Mouse (Mus musculus): ENCODE measurements around the gene Tmprss6.

- TF ChIP-seq CTCF (IDR thresholded peaks at IDR 0.05; ENCODE audit: borderline replicate concordance, control insufficient read depth, extremely low read depth, insufficient read depth, low read length, poor library complexity) = no peak; the same call in 1 of the 2 replicates
- no peak for TF ChIP-seq POLR2A (IDR thresholded peaks at IDR 0.05; ENCODE audit: control insufficient read depth, extremely low read depth, insufficient read depth, low read length, poor library complexity)
Observed at GRCm38 (mm10) chr15:78434896-78435520, 33.4 kb downstream of the Tmprss6 start.
